13 mouse cellular contexts compared by ENCODE assay signal in genomic region chr11:60316250-60316649, GRCm38 (mm10). TPM values are rescaled to one million over a fixed set of nuclear protein-coding genes. Genes with fewer than 3 reads are reported as not detected.
A peak's percentile ranks its signal among the peaks of the same experiment; 100 is the strongest.
DNase-seq lines count a peak whose midpoint lies in the region; ATAC-seq and TF ChIP-seq lines count a peak whose summit lies in the region.
"Had no signal": no experiment of that assay in that cellular context is flagged by ENCODE, and none has a peak within 500 bp of the region (broad histone marks: within the 10 kb centered on the region; RNA-seq: fewer than 3 reads in every experiment).

No protein-coding gene starts in this region.

- H3K9ac ChIP-seq in kidney, embryonic 14.5 days (ENCODE audit: low read depth, low read length) = no peak overlapping the region
- no peak overlapping the region for H3K9ac ChIP-seq in kidney, postnatal 0 days (ENCODE audit: low read depth, low read length)
- H3K9ac ChIP-seq: liver, embryonic 13.5 days had no signal

- H3K36me3 ChIP-seq in kidney, embryonic 14.5 days (ENCODE audit: control insufficient read depth, insufficient read depth, low read length) = no peaks in the 10 kb centered on the region
- no peaks in the 10 kb centered on the region for H3K36me3 ChIP-seq in kidney, postnatal 0 days (ENCODE audit: insufficient read depth, low read length)
- H3K36me3 ChIP-seq: liver, embryonic 13.5 days had no signal

- no peak overlapping the region for H3K27ac ChIP-seq in kidney, embryonic 14.5 days (ENCODE audit: low read depth, low read length)
- H3K27ac ChIP-seq in kidney, postnatal 0 days = peak overlapping the region; percentile 81
- H3K27ac ChIP-seq: liver, embryonic 13.5 days had no signal

- WGBS in kidney, embryonic 14.5 days = 39% methylated on average over 7 of the region's 7 CpGs
- WGBS in kidney, postnatal 0 days = 28% methylated on average over 7 of the region's 7 CpGs

- no peak for ATAC-seq in cerebellum, adult (ENCODE audit: insufficient number of reproducible peaks, low FRiP score, low TSS enrichment)
- ATAC-seq in kidney, embryonic 14.5 days (ENCODE audit: low FRiP score, low TSS enrichment) = no peak
- no peak for ATAC-seq in kidney, postnatal 0 days (replicated peaks; ENCODE audit: low FRiP score, low read depth)
- ATAC-seq: inflammation-experienced regulatory T-cells, adult 6 months had no signal

- peaks cover 57% of the 10 kb centered on the region for H3K4me1 ChIP-seq in kidney, embryonic 14.5 days (ENCODE audit: control insufficient read depth, insufficient read depth, low read length)
- peaks cover 42% of the 10 kb centered on the region for H3K4me1 ChIP-seq in kidney, postnatal 0 days (replicated peaks; ENCODE audit: insufficient read depth, low read length)

- TF ChIP-seq CTCF in kidney, postnatal 0 days (IDR thresholded peaks at IDR 0.05; ENCODE audit: low read depth) = no peak

- H3K4me3 ChIP-seq in kidney, embryonic 14.5 days (ENCODE audit: low read length) = no peak overlapping the region
- H3K4me3 ChIP-seq in kidney, postnatal 0 days (replicated peaks; ENCODE audit: low read depth, low read length) = no peak overlapping the region
- H3K4me3 ChIP-seq: liver, embryonic 13.5 days; megakaryocyte, embryonic 14.5 days had no signal

- H3K9me3 ChIP-seq in kidney, embryonic 14.5 days (ENCODE audit: control insufficient read depth, low read length) = 0 out of 2 replicates have a peak, but pooled peaks cover 2% of the 10 kb centered on the region
- no peaks in the 10 kb centered on the region for H3K9me3 ChIP-seq in kidney, postnatal 0 days (replicated peaks; ENCODE audit: low read length)
- H3K9me3 ChIP-seq: liver, embryonic 13.5 days had no signal

- no peaks in the 10 kb centered on the region for H3K27me3 ChIP-seq in kidney, embryonic 14.5 days (ENCODE audit: control insufficient read depth, insufficient read depth, low read length)
- no peaks in the 10 kb centered on the region for H3K27me3 ChIP-seq in kidney, postnatal 0 days (ENCODE audit: insufficient read depth, low read length)
- H3K27me3 ChIP-seq: liver, embryonic 13.5 days; megakaryocyte, embryonic 14.5 days had no signal

- H3K4me2 ChIP-seq in kidney, embryonic 14.5 days (replicated peaks; ENCODE audit: low read depth, low read length) = no peak overlapping the region
- no peak overlapping the region for H3K4me2 ChIP-seq in kidney, postnatal 0 days (ENCODE audit: low read length)
- H3K4me2 ChIP-seq: liver, embryonic 13.5 days had no signal

- DNase-seq in cerebellum, adult 11-12 months = peak; percentile 50
- peak; percentile 51 for DNase-seq in kidney, adult 11 months
- peak; percentile 64 for DNase-seq in brain, adult 2 months (ENCODE audit: low read depth, low spot score)
- no peak for DNase-seq in kidney, postnatal 0 days (ENCODE audit: low spot score)
- no peak for DNase-seq in right cerebral cortex, postnatal 4 days
- no peak for DNase-seq in embryo, embryonic 10 days (ENCODE audit: low spot score)
- DNase-seq: embryo, embryonic 11 days; layer of hippocampus, postnatal 36 days; liver, embryonic 13.5 days had no signal

RNA-seq across cellular contexts. Expression of gene Tom1l2, which starts 36.5 kb away (rescaled TPM):
- polyA plus RNA-seq in kidney, embryonic 14.5 days (2014; fragmentation: Nextera tagmentation; extraction: Ambion mirVana) = 11.3 and 19.3 TPM in 2 replicates
- polyA plus RNA-seq in kidney, postnatal 0 days (2015; fragmentation: Nextera tagmentation; extraction: Ambion mirVana) = 27.9 and 29.9 TPM in 2 replicates

RNA-seq across cellular contexts. Expression of gene Drc3, which starts 36.9 kb away (rescaled TPM):
- 1.3 and 1.5 TPM in 2 replicates for polyA plus RNA-seq in kidney, embryonic 14.5 days (2014; fragmentation: Nextera tagmentation; extraction: Ambion mirVana)
- 2.1 and 2.2 TPM in 2 replicates for polyA plus RNA-seq in kidney, postnatal 0 days (2015; fragmentation: Nextera tagmentation; extraction: Ambion mirVana)

Comparison
In these comparisons a context has a peak if more than half of its experiments do, and no peak if none do; other contexts are left out.
1. DNase-seq: peak in cerebellum, adult 11-12 months (single experiment), kidney, adult 11 months (single experiment) and brain, adult 2 months (single experiment); none in kidney, postnatal 0 days (single experiment), right cerebral cortex, postnatal 4 days (single experiment) and embryo, embryonic 10 days (single experiment).